Mouse (Mus musculus) thymus, postnatal 4 days (tissue): ENCODE results near the gene Timm13.

Source experiments
- DNase-seq: peaks from one replicate; pipeline ENCODE4 v3.0.0; 2021

Gene Timm13

GRCm38 (mm10) chr10:80932700-80933420 lies 32.1 kb upstream of the Timm13 start:
- peak; percentile 40 for DNase-seq

- peak; percentile 58 for DNase-seq
Observed at GRCm38 (mm10) chr10:80932206-80932605, 31.4 kb upstream of the Timm13 start.

- DNase-seq = peak; percentile 63
Observed at GRCm38 (mm10) chr10:80931695-80932094, 30.9 kb upstream of the Timm13 start.

GRCm38 (mm10) chr10:80931153-80931671 lies 30.4 kb upstream of the Timm13 start:
- DNase-seq = no peak

- DNase-seq = peak; percentile 66
Observed at GRCm38 (mm10) chr10:80930361-80931152, 29.8 kb upstream of the Timm13 start.

GRCm38 (mm10) chr10:80929299-80930226 lies 28.8 kb upstream of the Timm13 start, which contains the start of gene Gadd45b:
Gene Gadd45b, plus strand, starts transcription at chr10:80930073.
- DNase-seq = peak; percentile 99

- peak; percentile 93 for DNase-seq
Observed at GRCm38 (mm10) chr10:80928586-80929298, 28.0 kb upstream of the Timm13 start.

GRCm38 (mm10) chr10:80925472-80925871 lies 24.7 kb upstream of the Timm13 start:
- DNase-seq = no peak

- DNase-seq = no peak
Observed at GRCm38 (mm10) chr10:80921923-80922322, 21.2 kb upstream of the Timm13 start.

- peak; percentile 82 for DNase-seq
Observed at GRCm38 (mm10) chr10:80917779-80918434, 17.1 kb upstream of the Timm13 start, which contains the start of gene Lmnb2. Gene Lmnb2, minus strand, starts transcription at chr10:80918245.

GRCm38 (mm10) chr10:80917336-80917778 lies 16.6 kb upstream of the Timm13 start:
- DNase-seq = peak; percentile 57

- DNase-seq = no peak
Observed at GRCm38 (mm10) chr10:80915736-80916135, 15.0 kb upstream of the Timm13 start.

- no peak for DNase-seq
Observed at GRCm38 (mm10) chr10:80915260-80915659, 14.5 kb upstream of the Timm13 start.

GRCm38 (mm10) chr10:80914253-80914656 lies 13.5 kb upstream of the Timm13 start:
- DNase-seq = peak; percentile 64

- no peak for DNase-seq
Observed at GRCm38 (mm10) chr10:80913364-80914011, 12.7 kb upstream of the Timm13 start.

- no peak for DNase-seq
Observed at GRCm38 (mm10) chr10:80911891-80912290, 11.1 kb upstream of the Timm13 start.

GRCm38 (mm10) chr10:80911354-80911753 lies 10.6 kb upstream of the Timm13 start:
- DNase-seq = no peak

- DNase-seq = no peak
Observed at GRCm38 (mm10) chr10:80909375-80910162, 8.8 kb upstream of the Timm13 start.

- no peak for DNase-seq
Observed at GRCm38 (mm10) chr10:80904709-80905108, 3.9 kb upstream of the Timm13 start.
